Mouse (Mus musculus) embryonic stem cell, embryonic (primary cell): ENCODE measurements around the gene Arhgef28.

Source experiments
- CTCF ChIA-PET, 4 experiments: fragments of 300-600 bp in 2 of 4; fragments of 350-600 bp in 2 of 4; sonication (Branson Sonifier 250); formaldehyde crosslinking; loops; one replicate each; lab custom pipeline; 2022; ENCODE audit warnings: inconsistent platforms in 2 of 4; lab: Charles Lee
- POLR2A ChIA-PET, 4 experiments: fragments of 300-600 bp in 2 of 4; fragments of 350-600 bp in 2 of 4; sonication (Branson Sonifier 250); formaldehyde crosslinking; loops; one replicate each; lab custom pipeline; 2022; ENCODE audit warnings: antibody characterized with exemption in 4 of 4, inconsistent platforms in 1 of 4; lab: Charles Lee

Gene Arhgef28

GRCm38 (mm10) chr13:97986691-97987090 is 219.5 kb downstream of the Arhgef28 start:
- ChIA-PET CTCF (no interaction called here), POLR2A (no interaction called here)

DNA sequence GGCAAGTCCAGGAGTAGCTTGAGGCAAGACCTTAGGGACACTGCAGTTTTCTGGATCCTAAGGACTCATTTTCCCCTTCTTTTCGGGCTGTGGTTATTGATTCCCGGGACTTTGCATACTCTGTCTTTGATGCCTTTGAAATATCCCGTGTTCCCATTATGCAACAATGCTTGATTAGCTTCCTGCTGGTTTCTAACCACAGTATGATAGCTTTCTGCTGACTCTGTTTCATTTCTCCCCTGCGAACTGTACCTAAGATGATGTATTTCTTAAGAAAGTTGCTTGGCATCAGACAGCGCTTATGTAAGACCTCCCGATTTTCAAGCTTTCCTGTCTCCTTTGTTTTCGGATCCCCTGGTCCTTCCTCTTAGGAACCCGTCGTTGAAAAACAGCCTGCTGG is 229.1 kb downstream of the Arhgef28 start:
- ChIA-PET POLR2A (no interaction called here), CTCF (no interaction called here)

DNA sequence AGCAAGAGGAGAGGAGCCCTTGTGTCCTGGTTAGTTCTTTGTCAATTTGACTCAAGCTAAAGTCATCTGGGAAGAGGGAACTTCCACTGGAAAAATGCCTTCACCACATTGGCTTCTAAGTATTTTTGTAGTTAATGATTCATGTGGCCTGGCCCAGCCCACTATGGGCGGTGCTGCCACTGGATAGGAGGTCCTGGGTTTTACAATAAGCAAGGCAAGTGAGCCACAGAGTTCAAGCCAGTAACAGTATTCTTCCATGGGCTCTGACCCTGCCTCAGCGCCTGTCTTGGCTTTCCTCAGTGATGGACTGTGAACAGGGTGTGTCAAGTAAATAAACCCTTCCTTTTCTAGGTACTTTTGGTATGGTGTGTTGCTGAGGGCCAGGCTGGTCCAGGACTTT is 229.6 kb downstream of the Arhgef28 start:
- ChIA-PET POLR2A (no interaction called here), CTCF (no interaction called here)

DNA sequence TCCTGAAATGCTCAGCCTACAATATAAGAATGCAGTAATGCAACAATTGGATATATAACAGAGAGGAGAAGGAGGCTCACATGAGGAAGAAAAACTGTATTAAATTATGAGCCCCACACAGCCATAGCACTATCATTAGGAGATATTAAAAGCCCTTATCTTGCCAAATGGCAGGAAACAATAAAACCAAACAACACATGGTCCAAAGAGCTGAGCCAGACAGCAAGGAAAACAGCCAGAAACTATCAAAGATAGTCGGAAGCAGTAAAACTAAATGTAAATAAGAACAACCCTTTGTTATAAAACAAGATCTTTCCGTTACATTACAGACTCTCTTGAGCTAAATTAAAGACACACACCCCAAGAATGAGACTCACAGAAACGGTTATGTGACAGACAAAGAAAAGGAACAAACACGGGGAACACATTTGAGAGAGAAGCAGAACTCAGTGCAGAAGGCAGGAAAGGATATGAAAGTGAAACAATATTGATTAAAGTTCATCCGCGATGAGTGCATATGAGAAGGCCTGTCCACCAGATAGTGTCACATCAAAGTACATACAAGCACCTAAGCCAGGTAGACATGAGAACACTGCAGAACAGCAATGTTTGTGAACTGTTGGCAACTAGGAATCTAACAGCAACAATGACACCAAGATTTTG is 231.6 kb downstream of the Arhgef28 start:
- ChIA-PET POLR2A (no interaction called here), CTCF (no interaction called here)

- CTCF ChIA-PET, result no interaction called here
Observed at GRCm38 (mm10) chr13:97973915-97974314, 232.3 kb downstream of the Arhgef28 start.

DNA sequence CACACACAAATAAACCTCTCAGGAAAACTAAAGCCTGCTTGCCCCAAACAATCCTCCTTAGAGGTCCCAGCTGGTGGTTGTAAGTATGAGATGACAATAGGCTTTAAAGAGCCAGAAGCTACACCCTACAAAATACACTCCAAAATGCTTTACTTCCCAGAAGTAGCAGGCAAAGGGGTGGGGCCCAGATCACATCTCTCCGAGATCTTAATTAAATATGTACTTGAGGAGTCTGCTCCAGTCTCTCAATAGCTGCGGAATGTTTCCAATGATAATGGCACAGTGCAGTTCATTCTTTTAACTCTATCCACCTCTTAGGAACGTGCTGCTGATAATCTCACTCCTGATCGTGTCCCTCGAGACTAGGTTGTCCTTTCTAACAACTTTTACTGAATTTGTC is 240.2 kb downstream of the Arhgef28 start:
- POLR2A ChIA-PET, result interaction anchor here in 2 of 4 experiments (0.7 to 1.4 kb wide), 3 partner anchors 13 to 725 kb away, joined by 3 to 6 read pairs (median 5); partner anchors contain the start of gene Enc1 (in 1 of the 2)
- CTCF ChIA-PET, result interaction anchor here in 1 of 4 experiments (0.5 kb wide), 1 partner anchor 45 kb away, joined by 3 read pairs; no protein-coding TSS in a partner anchor

More at GRCm38 (mm10) chr13:97973915-97974314, 232.3 kb downstream of the Arhgef28 start:
- POLR2A ChIA-PET, result interaction anchor here in 1 of 4 experiments (0.7 kb wide), 1 partner anchor 1277 kb away, joined by 3 read pairs; no protein-coding TSS in a partner anchor

DNA sequence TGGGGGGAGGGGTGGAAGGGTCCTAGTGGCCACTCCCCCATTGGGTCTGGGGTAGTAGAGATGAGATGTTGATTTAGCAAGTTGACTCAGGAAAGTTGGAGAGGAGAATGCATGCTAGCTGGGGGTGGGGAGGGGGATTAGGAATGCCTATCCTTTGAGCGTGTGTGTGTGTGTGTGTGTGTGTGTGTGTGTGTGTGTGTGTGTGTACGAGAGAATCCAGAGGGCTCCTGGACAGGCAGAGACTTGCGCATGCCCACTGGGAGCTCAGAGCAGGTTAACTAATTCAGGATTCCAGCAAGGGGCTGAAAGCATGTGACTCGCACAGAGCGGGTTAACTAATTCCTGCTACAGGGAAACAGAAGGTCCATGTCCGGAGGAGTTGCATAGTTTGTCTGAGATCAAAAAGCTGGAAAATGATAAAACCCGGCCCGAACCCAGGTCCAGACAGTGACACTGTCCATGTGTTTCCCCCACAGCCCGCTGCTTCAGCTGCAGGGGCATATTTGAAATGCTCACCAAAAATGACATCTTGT is 241.3 kb downstream of the Arhgef28 start:
- CTCF ChIA-PET, result interaction anchor here in 1 of 4 experiments (0.6 kb wide), 1 partner anchor 60 kb away, joined by 3 read pairs; no protein-coding TSS in a partner anchor
- POLR2A ChIA-PET, result interaction anchor here in 2 of 4 experiments (0.5 to 1.2 kb wide), 8 partner anchors 11 to 385 kb away, joined by 3 to 8 read pairs (median 4); no protein-coding TSS in a partner anchor

GRCm38 (mm10) chr13:97960142-97960541 is 246.1 kb downstream of the Arhgef28 start:
- POLR2A ChIA-PET, result no interaction called here
- CTCF ChIA-PET, result no interaction called here

- ChIA-PET POLR2A (no interaction called here), CTCF (no interaction called here)
Observed at GRCm38 (mm10) chr13:97959394-97959888, 246.8 kb downstream of the Arhgef28 start.

DNA sequence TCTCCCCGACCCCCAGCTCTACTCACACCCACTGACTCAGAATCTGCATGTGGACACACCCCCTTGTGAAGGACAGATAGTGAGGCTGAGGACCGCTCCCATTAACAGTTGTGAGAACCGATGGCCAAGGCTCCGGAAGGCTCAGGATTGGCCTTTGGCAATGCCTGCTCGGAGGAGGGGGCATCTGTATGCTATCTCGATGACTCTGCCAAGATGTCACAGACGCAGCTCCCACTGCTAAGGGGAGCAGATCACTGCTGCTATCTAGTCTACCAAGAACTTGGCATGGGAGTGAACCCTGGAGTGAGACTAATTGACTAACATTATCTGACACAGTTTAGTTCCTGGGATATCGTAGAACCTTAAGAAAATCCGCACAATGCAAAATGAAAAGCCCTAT is 250.5 kb downstream of the Arhgef28 start:
- ChIA-PET POLR2A (interaction anchor here in 1 of 4 experiments (0.9 kb wide), 1 partner anchor 715 kb away, joined by 3 read pairs; the partner anchor contains the start of gene Enc1), CTCF (no interaction called here)

DNA sequence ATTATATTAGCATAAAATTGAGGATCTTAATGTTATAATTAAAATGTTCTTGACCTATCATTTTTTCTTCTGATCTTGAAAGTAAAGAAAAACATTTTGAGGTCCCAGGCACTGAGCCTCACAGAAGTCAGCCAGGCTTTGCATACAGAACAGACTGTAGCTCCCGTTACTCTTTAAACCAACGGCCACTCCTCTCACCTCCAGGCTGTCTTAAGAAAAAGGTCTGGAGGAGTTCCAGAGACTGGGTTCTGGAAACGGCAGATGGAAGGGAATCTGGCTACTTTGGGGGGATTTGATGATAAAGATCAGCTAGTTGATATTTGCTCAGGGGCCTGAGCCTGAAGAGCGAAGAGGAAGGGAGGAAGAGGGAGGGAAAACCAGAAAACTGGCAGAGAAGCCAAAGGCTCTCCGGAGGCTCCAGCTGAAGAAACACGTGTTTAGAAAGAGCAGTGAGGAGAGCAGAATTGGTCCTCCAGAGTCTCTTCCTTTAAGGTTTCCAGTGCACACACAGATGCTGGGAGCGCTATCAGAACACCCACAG is 251.2 kb downstream of the Arhgef28 start:
- ChIA-PET POLR2A (interaction anchor here in 1 of 4 experiments (0.7 to 1.1 kb wide), 4 partner anchors 15 to 715 kb away, joined by 3 to 5 read pairs (median 4); partner anchors contain the start of gene Enc1), CTCF (interaction anchor here in 2 of 4 experiments (0.6 to 0.8 kb wide), 2 partner anchors 76 to 819 kb away, joined by 4 read pairs; no protein-coding TSS in a partner anchor)

DNA sequence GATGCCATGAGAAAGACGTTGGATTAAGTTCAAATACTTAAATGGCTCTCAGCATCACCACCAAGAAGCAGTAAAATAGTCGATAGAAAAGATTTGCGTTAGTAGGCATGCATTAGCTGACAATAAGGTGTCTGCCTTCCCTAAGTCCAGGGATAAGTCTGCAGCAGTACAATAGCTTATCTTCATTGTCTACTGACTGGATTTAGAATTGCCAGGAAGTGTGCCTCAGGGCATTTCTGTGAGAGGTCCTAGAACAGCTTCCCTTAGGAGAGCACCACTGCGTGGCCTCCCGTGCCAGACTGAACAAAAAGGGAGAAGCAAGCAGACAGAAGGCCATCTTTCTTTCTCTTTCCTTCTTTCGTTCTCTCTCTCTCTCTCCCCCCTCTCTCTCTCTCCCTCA is 252.2 kb downstream of the Arhgef28 start:
- ChIA-PET CTCF (interaction anchor here in 2 of 4 experiments (0.7 to 0.8 kb wide), 3 partner anchors 24 to 345 kb away, joined by 4 to 5 read pairs (median 5); no protein-coding TSS in a partner anchor), POLR2A (interaction anchor here in 1 of 4 experiments (0.7 to 1.4 kb wide), 7 partner anchors 11 to 735 kb away, joined by 3 to 6 read pairs (median 4); no protein-coding TSS in a partner anchor)

DNA sequence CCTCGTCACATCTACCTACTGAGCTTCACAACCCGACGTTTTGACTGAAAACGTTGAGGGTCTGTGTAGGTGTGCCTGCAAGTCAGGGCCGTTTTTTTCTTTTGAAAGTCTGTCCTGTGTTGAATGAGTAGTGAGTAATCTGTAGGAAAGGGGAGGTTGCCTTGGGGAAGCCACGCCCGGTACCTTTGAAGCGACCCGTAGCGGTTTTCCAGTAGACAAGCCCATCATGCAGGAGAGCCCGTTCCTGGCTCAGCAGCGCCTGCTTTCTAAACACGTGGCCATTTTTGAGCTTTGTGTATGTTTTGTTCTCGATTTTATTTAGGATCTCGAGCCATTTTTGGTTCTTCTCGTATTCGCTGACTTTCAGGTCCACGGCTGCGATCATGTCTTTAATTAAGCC is 252.7 kb downstream of the Arhgef28 start:
- ChIA-PET CTCF (interaction anchor here (0.7 to 1.8 kb wide), 6 partner anchors 10 to 345 kb away, joined by 3 to 5 read pairs (median 5); no protein-coding TSS in a partner anchor), POLR2A (interaction anchor here in 2 of 4 experiments (0.6 to 1.4 kb wide), 6 partner anchors 11 to 735 kb away, joined by 3 to 6 read pairs (median 3); no protein-coding TSS in a partner anchor)

DNA sequence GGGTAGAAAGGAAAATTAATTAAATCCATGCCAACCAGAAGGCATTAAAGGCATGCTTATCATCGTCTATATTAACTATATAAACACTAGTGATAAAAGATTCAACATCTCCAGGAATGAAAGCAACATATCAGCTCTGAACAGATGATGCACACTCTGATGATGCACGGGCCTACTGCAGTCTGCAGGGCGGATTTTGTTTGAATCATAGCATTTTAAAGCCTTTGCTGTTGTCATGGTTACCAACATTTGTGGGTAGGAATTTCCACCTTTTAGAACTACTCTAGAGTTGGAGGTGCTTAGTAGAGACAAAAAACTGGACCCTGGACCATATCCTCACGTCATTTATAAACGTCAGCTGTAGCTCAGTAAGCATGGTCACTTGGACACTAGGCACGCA is 257.4 kb downstream of the Arhgef28 start:
- CTCF ChIA-PET, result no interaction called here
- POLR2A ChIA-PET, result interaction anchor here in 1 of 4 experiments (0.6 kb wide), 1 partner anchor 79 kb away, joined by 3 read pairs; no protein-coding TSS in a partner anchor

DNA sequence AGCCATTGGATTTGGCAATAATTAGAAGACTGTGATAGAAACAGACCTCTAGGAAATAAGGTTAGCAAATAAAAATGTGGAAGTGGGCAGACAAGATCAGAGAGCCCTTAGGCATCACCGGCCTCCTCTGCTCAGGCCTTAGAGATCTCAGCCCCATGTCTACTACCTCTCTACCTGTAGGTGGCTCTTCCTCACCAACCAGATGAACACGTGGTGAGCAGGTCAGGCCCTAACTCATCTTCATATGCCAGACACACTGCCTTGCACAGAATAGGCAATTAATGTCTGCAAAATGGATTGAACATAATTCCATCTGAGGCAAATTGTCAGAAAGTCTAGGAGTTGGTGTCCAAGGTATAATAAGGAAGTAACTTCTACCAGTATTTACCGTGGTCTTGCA is 258.6 kb downstream of the Arhgef28 start:
- ChIA-PET CTCF (no interaction called here), POLR2A (no interaction called here)

DNA sequence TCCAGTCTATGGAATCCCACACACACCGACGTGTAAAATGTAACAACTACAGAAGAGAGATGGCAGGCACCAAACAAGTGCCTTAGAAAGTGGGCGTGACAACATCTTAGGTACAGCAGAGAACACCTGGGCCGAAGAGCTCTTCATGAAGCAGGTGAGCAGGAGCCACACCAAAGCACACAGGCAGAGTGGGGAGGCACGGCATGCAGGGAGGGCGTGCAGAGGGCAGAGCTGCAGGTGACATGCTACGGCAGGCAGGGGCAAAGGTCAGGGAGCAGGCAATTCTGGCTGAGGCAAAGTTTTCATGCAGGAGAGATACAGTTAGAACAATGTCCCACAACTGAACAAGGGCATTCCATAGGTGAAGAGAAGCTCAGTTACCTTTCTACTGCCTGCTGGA is 259.8 kb downstream of the Arhgef28 start:
- ChIA-PET CTCF (interaction anchor here in 1 of 4 experiments (0.5 kb wide), 1 partner anchor 37 kb away, joined by 3 read pairs; no protein-coding TSS in a partner anchor), POLR2A (no interaction called here)

DNA sequence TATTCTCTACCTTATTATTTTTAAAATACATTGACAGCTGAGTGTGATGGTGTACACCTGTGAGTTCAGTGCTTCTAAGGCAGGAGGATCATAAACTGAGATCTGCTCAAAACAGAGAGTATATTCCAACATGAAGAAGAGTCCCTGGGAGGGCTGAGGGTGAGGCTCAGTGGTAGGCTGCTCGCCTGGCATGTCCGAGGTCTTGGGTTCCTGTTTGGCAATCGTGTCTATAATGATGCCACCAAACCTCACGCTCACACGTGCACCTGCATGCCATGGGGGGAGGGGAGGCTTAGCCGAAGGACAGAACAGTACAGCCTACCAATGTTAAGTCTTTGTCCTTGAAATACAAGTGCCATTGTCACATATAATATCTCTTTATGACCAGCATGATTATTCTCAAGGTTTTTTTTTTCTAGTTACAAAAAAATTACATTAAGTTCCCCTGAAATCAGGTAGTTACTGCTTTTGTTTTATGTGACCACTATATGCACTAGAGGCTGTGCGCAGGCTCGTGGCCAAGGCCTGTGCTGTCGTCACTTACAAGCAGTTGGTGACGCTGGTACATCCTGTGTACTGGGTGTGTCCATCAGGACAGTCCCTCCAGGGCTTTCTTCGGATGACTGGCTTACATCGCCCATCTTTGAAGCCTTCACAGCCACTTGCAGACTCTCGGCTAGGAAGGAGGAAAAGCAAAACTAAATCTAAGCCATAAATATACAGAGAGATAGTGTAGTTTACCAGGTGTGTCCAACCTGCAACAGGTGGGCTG is 264.1 kb downstream of the Arhgef28 start:
- POLR2A ChIA-PET, result interaction anchor here in 2 of 4 experiments (0.7 kb wide), 2 partner anchors 22 to 144 kb away, joined by 5 to 8 read pairs; no protein-coding TSS in a partner anchor

DNA sequence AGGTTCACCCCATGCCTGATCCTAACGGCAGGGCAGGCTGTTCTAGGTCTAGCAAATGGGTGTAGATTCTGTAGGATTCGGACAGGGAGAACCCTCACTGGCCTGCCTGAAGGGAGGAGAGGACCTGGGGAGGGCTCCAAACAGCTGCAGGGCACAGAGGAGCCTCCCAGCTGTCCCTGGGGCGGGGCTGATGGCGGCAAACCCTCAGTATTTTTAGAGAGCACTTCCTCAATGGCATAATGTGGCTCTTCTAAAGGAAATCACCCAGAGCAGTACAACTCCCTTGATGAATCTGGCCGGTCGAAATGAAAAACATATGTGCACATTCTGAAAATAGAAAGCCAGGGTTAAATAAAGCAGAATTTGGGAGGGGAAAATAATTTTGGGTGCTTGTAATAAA is 265.1 kb downstream of the Arhgef28 start:
- ChIA-PET CTCF (interaction anchor here in 3 of 4 experiments (0.6 to 2.8 kb wide), 8 partner anchors 12 to 714 kb away, joined by 3 to 13 read pairs (median 4); partner anchors contain the start of gene Enc1 (in 2 of the 3)), POLR2A (interaction anchor here in 2 of 4 experiments (0.7 to 1.1 kb wide), 5 partner anchors 23 to 701 kb away, joined by 3 to 8 read pairs (median 4); partner anchors contain the start of gene Enc1 (in 1 of the 2))

More for the DNA sequence above, 264.1 kb downstream of the Arhgef28 start:
- CTCF ChIA-PET, result interaction anchor here in 2 of 4 experiments (0.6 to 1.3 kb wide), 3 partner anchors 11 to 453 kb away, joined by 3 to 5 read pairs (median 3); no protein-coding TSS in a partner anchor
